Mouse (Mus musculus) kidney, embryonic 14.5 days (tissue): Measurements from ENCODE around the gene Nos1. TPM values are rescaled to one million over a fixed set of nuclear protein-coding genes. Genes with fewer than 3 reads are reported as not detected.

Source experiments
- ATAC-seq: fragments of 200-750 bp; cut with Nextera tagmentation; 2 replicates; pipeline ENCODE4 v1.8.0; 2017; ENCODE audit warnings: moderate number of reproducible peaks, mild to moderate bottlenecking, moderate TSS enrichment, moderate library complexity; ENCODE audit not compliant: low FRiP score, low TSS enrichment
- H3K27ac ChIP-seq: fragments of 300-500 bp; sonication (generic); 2 replicates; pipeline ENCODE4 v1.5.1; 2014; ENCODE audit warnings: low read depth, mild to moderate bottlenecking, low read length, moderate library complexity, mixed read lengths
- H3K27me3 ChIP-seq: fragments of 300-500 bp; sonication (generic); 2 replicates; pipeline ENCODE4 v1.6.1; 2014; ENCODE audit warnings: mild to moderate bottlenecking, low read length; ENCODE audit not compliant: control insufficient read depth, insufficient read depth
- H3K36me3 ChIP-seq: fragments of 300-500 bp; sonication (generic); 2 replicates; pipeline ENCODE4 v1.6.1; 2014; ENCODE audit warnings: low read length, mixed read lengths; ENCODE audit not compliant: control insufficient read depth, insufficient read depth
- H3K4me1 ChIP-seq: fragments of 300-500 bp; sonication (generic); 2 replicates; pipeline ENCODE4 v1.6.1; 2014; ENCODE audit warnings: low read length, mixed read lengths; ENCODE audit not compliant: control insufficient read depth, insufficient read depth
- H3K4me2 ChIP-seq: fragments of 300-500 bp; sonication (generic); replicated peaks from 2 replicates; pipeline ENCODE4 v1.6.1; 2014; ENCODE audit warnings: low read depth, mild to moderate bottlenecking, low read length
- H3K4me3 ChIP-seq: fragments of 300-500 bp; sonication (generic); 2 replicates; pipeline ENCODE4 v1.5.1; 2014; ENCODE audit warnings: mild to moderate bottlenecking, low read length
- H3K9ac ChIP-seq: fragments of 300-500 bp; sonication (generic); 2 replicates; pipeline ENCODE4 v1.6.1; 2014; ENCODE audit warnings: low read depth, mild to moderate bottlenecking, low read length, moderate library complexity
- H3K9me3 ChIP-seq: fragments of 300-500 bp; sonication (generic); 2 replicates; pipeline ENCODE4 v1.6.1; 2016; ENCODE audit warnings: low read length; ENCODE audit not compliant: control insufficient read depth
- WGBS: fragments of 180-500 bp; shearing (Covaris S2); extraction: QIAGEN DNeasy Blood & Tissue Kit; methylation state at CpG from one replicate; pipeline ENCODE4 v1.1.7; 2014; 5-methylcytosine and 5-hydroxymethylcytosine counted together
- polyA plus RNA-seq: library from polyadenylated mRNA; unstranded; fragments of >200 nt; fragmentation: Nextera tagmentation; extraction: Ambion mirVana; gene quantifications from 2 replicates; pipeline ENCODE4 v1.2.1, GENCODE M21; 2014

The Nos1 gene
- polyA plus RNA-seq, 1 experiment from 2014 or later: 0.96 TPM

DNA sequence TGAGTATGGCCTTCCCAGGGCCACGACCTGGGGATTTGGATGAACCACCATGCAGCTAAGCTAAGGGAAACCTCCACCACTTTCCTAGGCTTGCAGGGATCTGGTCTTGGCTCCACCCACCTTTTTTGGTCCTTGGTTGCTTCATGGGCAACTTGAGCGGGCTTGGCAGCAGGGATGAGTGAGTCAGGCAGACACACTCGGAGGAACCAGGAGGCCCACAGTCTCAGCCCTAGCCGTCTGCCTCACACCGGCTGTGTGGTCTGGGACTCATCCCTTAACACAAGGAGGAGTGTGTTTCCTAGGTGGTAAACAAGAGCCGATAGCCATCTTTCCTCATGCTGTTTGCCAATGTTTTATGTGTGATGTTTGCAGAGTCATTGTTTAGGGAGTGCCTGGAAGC, 9.2 kb downstream of the Nos1 start:
- H3K4me2 ChIP-seq: no peak overlapping the region
- ATAC-seq: no peak
- no peak overlapping the region for H3K27ac ChIP-seq
- peaks cover 9% of the 10 kb centered on the region for H3K4me1 ChIP-seq
- 54% methylated on average over 6 of the region's 6 CpGs for WGBS
- no peaks in the 10 kb centered on the region for H3K9me3 ChIP-seq
- no peaks in the 10 kb centered on the region for H3K27me3 ChIP-seq
- H3K4me3 ChIP-seq: no peak overlapping the region
- no peaks in the 10 kb centered on the region for H3K36me3 ChIP-seq
- H3K9ac ChIP-seq: no peak overlapping the region

DNA sequence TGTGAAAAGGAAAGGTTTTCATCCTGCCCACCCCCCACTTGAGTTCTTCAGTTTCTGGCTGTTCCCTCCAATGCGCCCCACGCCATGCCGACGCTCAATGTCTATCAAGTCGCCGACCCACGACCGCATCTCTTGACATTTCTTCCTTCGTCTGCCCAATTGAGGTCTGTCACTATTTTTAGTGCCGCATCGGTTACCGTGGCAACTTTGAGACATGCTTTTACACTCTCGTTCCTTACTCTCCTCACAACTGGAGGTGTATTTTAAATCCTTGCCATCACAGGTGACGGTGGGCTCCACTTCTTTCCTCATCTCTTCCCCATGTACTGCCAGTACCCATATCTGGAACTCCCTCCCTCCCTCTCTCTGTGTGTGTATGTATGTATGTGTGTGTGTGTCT, 11.0 kb downstream of the Nos1 start:
- WGBS: 87% methylated on average over 14 of the region's 14 CpGs
- Histone ChIP-seq H3K27me3 (no peaks in the 10 kb centered on the region), H3K9me3 (no peaks in the 10 kb centered on the region), H3K4me3 (no peak overlapping the region), H3K4me1 (peaks cover 11% of the 10 kb centered on the region), H3K9ac (no peak overlapping the region), H3K27ac (no peak overlapping the region), H3K4me2 (no peak overlapping the region), H3K36me3 (no peaks in the 10 kb centered on the region)
- no peak for ATAC-seq

DNA sequence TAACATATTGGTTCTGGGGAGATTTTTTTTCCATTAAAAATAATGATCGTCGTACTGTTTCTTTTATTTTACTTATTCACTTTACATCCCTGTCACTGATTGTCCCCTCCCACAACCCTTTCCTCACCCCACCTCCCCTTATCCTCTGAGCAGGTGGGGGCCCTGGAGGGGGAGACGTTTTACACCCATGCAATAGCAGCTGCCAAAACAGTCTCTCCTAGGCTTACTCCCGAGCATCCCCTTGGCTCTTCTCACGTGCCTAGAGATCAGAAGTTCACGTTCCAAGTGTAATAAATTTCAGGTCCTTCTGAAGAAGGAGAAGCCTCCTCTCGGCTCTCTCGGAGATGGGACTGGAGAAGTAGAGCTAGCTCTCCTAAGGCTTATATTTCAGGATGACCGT, 20.0 kb downstream of the Nos1 start:
- H3K4me1 ChIP-seq: no peaks in the 10 kb centered on the region
- no peaks in the 10 kb centered on the region for H3K36me3 ChIP-seq
- no peak overlapping the region for H3K9ac ChIP-seq
- WGBS: 19% methylated on average over 9 of the region's 9 CpGs
- H3K27ac ChIP-seq: no peak overlapping the region
- H3K4me2 ChIP-seq: no peak overlapping the region
- no peaks in the 10 kb centered on the region for H3K9me3 ChIP-seq
- H3K27me3 ChIP-seq: no peaks in the 10 kb centered on the region
- H3K4me3 ChIP-seq: no peak overlapping the region
- peak; percentile 78 for ATAC-seq

DNA sequence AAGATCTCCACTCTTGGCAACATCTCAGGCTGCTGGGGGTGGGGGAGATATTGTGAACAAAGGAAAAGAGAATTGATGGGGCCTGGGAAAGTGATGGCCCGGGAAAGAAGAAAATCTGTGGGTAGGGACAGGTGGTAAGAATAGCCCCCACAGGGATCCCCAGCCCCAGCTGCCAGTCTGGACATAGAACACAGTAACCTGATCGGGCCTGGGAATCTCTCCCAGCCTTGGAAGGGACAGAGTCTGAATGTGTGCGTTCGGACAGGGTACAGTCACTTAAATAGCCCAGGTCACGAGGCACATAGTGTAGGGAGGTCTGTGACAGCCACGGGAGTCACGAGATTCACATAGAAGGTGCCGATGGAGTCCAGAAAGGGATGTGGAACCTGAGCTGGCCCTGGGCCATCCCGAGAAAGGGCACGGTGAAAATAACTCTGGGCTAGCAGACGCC, 21.3 kb downstream of the Nos1 start:
- 54% methylated on average over 11 of the region's 11 CpGs for WGBS
- Histone ChIP-seq H3K4me3 (no peak overlapping the region), H3K36me3 (no peaks in the 10 kb centered on the region), H3K27me3 (no peaks in the 10 kb centered on the region), H3K9me3 (no peaks in the 10 kb centered on the region), H3K4me2 (no peak overlapping the region), H3K4me1 (no peaks in the 10 kb centered on the region), H3K27ac (no peak overlapping the region), H3K9ac (no peak overlapping the region)
- 0 out of 2 replicates have a peak, but pooled peaks have one; percentile 21 for ATAC-seq

DNA sequence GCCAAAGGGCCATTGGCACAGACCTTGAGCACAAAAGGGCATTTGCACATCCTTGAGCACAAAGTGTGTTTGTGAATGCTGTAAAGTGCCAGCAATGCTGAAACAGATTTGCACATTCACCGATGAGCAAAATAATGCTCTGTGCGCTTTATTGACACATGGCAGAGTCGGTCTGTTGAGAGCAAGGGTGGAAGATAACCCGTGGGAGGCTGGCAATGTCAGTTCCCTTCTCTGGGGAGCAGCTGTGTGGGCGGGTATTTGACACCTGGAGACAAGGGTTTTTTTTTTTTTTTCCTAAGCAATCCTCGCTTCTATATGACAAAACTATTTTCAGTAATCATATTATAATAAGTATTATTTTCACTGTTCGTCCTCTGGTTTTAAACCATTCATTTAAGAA, 22.7 kb downstream of the Nos1 start:
- Histone ChIP-seq H3K4me2 (no peak overlapping the region), H3K4me1 (no peaks in the 10 kb centered on the region), H3K36me3 (no peaks in the 10 kb centered on the region), H3K27me3 (no peaks in the 10 kb centered on the region), H3K9ac (no peak overlapping the region), H3K27ac (no peak overlapping the region), H3K9me3 (no peaks in the 10 kb centered on the region), H3K4me3 (no peak overlapping the region)
- WGBS: 40% methylated on average over 7 of the region's 7 CpGs
- no peak for ATAC-seq

DNA sequence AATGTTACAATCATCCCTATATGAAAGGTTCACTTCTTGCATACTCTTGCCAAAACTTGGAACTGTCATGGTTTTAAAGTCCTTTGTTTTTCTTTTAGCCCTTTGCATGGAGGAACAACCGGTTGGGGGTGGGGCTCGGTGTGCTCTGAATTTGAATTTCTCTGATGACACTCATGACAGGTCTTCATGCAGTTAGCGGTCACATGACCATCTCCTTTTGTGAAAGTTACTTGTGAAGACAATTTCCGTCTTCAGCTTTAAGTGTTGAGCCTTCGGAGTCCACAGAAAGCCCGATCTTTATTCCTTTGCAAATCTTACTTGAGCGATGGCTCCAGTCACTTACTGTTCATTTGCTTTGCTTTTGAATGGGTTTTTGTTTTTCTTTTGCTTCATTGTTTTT, 30.1 kb downstream of the Nos1 start:
- Histone ChIP-seq H3K4me2 (no peak overlapping the region), H3K9me3 (no peaks in the 10 kb centered on the region), H3K36me3 (no peaks in the 10 kb centered on the region), H3K27me3 (no peaks in the 10 kb centered on the region), H3K27ac (no peak overlapping the region), H3K9ac (no peak overlapping the region), H3K4me1 (no peaks in the 10 kb centered on the region), H3K4me3 (no peak overlapping the region)
- WGBS: 91% methylated on average over 7 of the region's 7 CpGs
- ATAC-seq: no peak

DNA sequence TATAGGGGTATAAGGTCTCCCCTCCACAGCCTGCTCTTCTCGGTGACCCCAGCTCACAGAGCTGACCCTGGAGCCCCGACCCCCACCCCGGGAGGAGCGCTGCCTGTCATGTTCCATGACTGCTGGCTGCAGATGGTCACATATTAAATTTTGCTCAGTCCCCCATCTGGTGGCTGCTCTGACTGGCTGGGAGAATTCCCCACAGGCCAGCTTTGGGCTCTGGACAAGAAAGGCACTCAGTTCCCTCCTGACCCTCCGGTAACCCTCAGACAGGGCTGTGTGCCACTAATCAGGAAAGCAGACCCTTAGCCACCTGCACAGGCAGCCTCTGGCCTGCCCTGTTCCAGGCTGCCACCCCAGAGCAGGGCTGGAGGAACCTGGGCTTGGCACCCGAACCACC, 38.0 kb downstream of the Nos1 start:
- Histone ChIP-seq H3K27me3 (no peaks in the 10 kb centered on the region), H3K9ac (no peak overlapping the region), H3K9me3 (no peaks in the 10 kb centered on the region), H3K4me1 (peaks cover 7% of the 10 kb centered on the region; the same call in 1 of the 2 replicates), H3K36me3 (no peaks in the 10 kb centered on the region), H3K4me2 (no peak overlapping the region), H3K4me3 (no peak overlapping the region), H3K27ac (no peak overlapping the region)
- no peak for ATAC-seq
- 59% methylated on average over 6 of the region's 6 CpGs for WGBS

DNA sequence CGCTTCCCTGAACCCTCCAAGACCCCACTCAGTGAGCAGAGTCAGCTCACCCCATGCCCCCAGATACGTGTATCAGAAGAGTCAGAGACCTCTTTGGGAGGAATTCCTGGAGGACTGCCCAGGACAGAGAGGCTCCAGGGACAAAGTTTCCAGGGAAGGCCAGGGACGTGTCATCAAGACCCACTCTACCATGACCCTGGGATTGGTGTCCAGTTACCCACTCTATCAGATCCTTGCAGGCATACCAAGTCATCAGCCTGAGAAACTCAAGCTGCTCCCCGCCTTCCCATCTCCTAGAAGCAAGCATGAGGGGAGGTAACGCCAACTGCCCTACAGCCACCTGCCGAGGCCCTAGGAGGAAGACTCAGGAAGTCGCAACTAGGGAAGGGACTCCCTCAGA, 39.6 kb downstream of the Nos1 start:
- peak overlapping the region; percentile 56; the same call in 1 of the 2 replicates for H3K27ac ChIP-seq

DNA sequence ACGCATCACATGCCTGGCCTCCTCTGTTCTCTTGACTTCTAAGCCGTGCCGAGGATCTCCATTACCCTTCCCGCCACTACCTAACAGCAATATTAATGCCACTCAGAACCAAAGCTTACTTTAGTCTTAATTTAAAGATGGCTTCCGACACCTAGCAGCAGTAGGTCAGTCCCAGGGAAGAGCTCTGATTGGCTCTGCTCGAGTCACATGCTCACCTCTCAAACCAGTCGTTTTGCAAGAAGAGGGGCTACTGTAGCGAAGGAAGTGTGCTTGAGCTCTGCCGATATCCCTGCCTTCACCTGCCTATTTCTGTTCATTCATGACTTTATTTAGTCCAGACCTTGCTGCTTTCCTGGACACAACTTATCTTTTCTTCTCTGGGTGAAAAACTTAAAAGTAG, 43.0 kb downstream of the Nos1 start:
- no peaks in the 10 kb centered on the region for H3K36me3 ChIP-seq
- H3K4me1 ChIP-seq: no peaks in the 10 kb centered on the region; the same call in 1 of the 2 replicates
- no peak overlapping the region for H3K27ac ChIP-seq
- H3K9me3 ChIP-seq: 0 out of 2 replicates have a peak, but pooled peaks cover 3% of the 10 kb centered on the region
- WGBS: 94% methylated on average over 9 of the region's 9 CpGs
- ATAC-seq: no peak
- no peak overlapping the region for H3K4me2 ChIP-seq
- H3K9ac ChIP-seq: no peak overlapping the region
- H3K4me3 ChIP-seq: no peak overlapping the region
- H3K27me3 ChIP-seq: no peaks in the 10 kb centered on the region

More for the DNA sequence above, 39.6 kb downstream of the Nos1 start:
- 30% methylated on average over 7 of the region's 7 CpGs for WGBS
- Histone ChIP-seq H3K4me3 (no peak overlapping the region), H3K27me3 (no peaks in the 10 kb centered on the region), H3K4me1 (peaks cover 7% of the 10 kb centered on the region; the same call in 1 of the 2 replicates), H3K4me2 (no peak overlapping the region), H3K9me3 (0 out of 2 replicates have a peak, but pooled peaks cover 3% of the 10 kb centered on the region), H3K9ac (no peak overlapping the region), H3K36me3 (no peaks in the 10 kb centered on the region)
- ATAC-seq: peak; percentile 84
